Mouse (Mus musculus): ENCODE measurements around the gene B3galt2. TPM values are rescaled to one million over a fixed set of nuclear protein-coding genes. Genes with fewer than 3 reads are reported as not detected.

Gene B3galt2
- polyA plus RNA-seq, 1 experiment from 2014 or later, result 1.8 TPM

Other genes with a start within 250 kb of the B3galt2 start
- 42.1 and 43.7 TPM in 2 replicates for gene Cdc73, start 62.2 kb downstream of the B3galt2 start, polyA plus RNA-seq (2016; fragmentation: Nextera tagmentation; extraction: Ambion mirVana)
- 111 and 125 TPM in 2 replicates for gene Glrx2, start 75.7 kb downstream of the B3galt2 start, polyA plus RNA-seq (2016; fragmentation: Nextera tagmentation; extraction: Ambion mirVana)
- gene Trove2, start 136.4 kb downstream of the B3galt2 start, polyA plus RNA-seq (2016; fragmentation: Nextera tagmentation; extraction: Ambion mirVana), result 52.6 and 58.0 TPM in 2 replicates
- 78.7 and 79.9 TPM in 2 replicates for gene Uchl5, start 136.6 kb downstream of the B3galt2 start, polyA plus RNA-seq (2016; fragmentation: Nextera tagmentation; extraction: Ambion mirVana)